Mouse (Mus musculus): ENCODE data around the gene Chtf18. TPM values are rescaled to one million over a fixed set of nuclear protein-coding genes. Genes with fewer than 3 reads are reported as not detected.

The Chtf18 gene
- total and polyA plus RNA-seq, 3 experiments = 1.3 to 1.7 (median 1.6) TPM

GRCm38 (mm10) chr17:25717691-25718090, 9.5 kb downstream of the Chtf18 start:
- Histone ChIP-seq H3K27ac (no peak overlapping the region), H3K9ac (ENCODE audit: low read depth, low read length) (no peak overlapping the region), H3K4me3 (no peak overlapping the region), H3K36me3 (ENCODE audit: control insufficient read depth, insufficient read depth, low read length) (no peaks in the 10 kb centered on the region), H3K4me1 (ENCODE audit: control insufficient read depth, insufficient read depth, low read length) (no peaks in the 10 kb centered on the region), H3K79me2 (replicated peaks; ENCODE audit: control insufficient read depth, insufficient read depth, low read length) (no peaks in the 10 kb centered on the region), H3K27me3 (ENCODE audit: control insufficient read depth, insufficient read depth, low read length) (peaks cover 2% of the 10 kb centered on the region; the same call in 1 of the 2 replicates)
- DNase-seq = no peak
- TF ChIP-seq POLR2A (IDR thresholded peaks at IDR 0.05; ENCODE audit: insufficient read depth, low read depth, low read length) (no peak), EP300 (IDR thresholded peaks at IDR 0.05; ENCODE audit: insufficient read depth, low read depth, low read length) (no peak), CTCF (IDR thresholded peaks at IDR 0.05) (no peak)
- intact Hi-C loops (cut with DNase I) = no loop called here
- WGBS = 15% methylated on average over 6 of the region's 6 CpGs

- Histone ChIP-seq H3K9ac (ENCODE audit: low read depth, low read length) (no peak within 1 kb of the TSS), H3K4me3 (no peak within 1 kb of the TSS), H3K79me2 (replicated peaks; ENCODE audit: control insufficient read depth, insufficient read depth, low read length) (no peaks in the 10 kb centered on the region), H3K4me1 (ENCODE audit: control insufficient read depth, insufficient read depth, low read length) (no peaks in the 10 kb centered on the region), H3K27ac (no peak within 1 kb of the TSS), H3K36me3 (ENCODE audit: control insufficient read depth, insufficient read depth, low read length) (no peaks in the 10 kb centered on the region), H3K27me3 (ENCODE audit: control insufficient read depth, insufficient read depth, low read length) (peaks cover 2% of the 10 kb centered on the region; the same call in 1 of the 2 replicates)
- peak in 1 of 2 experiments; percentile 15 for DNase-seq
- WGBS = 2% methylated on average over 45 of the region's 45 CpGs
- no peak for TF ChIP-seq EP300 (IDR thresholded peaks at IDR 0.05; ENCODE audit: insufficient read depth, low read depth, low read length)
- no peak for TF ChIP-seq CTCF (IDR thresholded peaks at IDR 0.05)
- no peak for TF ChIP-seq POLR2A (IDR thresholded peaks at IDR 0.05; ENCODE audit: insufficient read depth, low read depth, low read length)
- intact Hi-C loops (cut with DNase I) = no loop called here
These were observed 10.2 kb downstream of the Chtf18 start, which contains the start of gene Gng13 for GRCm38 (mm10) chr17:25716711-25717637. Gng13 (plus strand) TSS chr17:25717171.

- DNase-seq = peak in 1 of 2 experiments; percentile 10
- H3K36me3 ChIP-seq (ENCODE audit: control insufficient read depth, insufficient read depth, low read length) = no peaks in the 10 kb centered on the region
- H3K9ac ChIP-seq (ENCODE audit: low read depth, low read length) = no peak overlapping the region
- peaks cover 2% of the 10 kb centered on the region; the same call in 1 of the 2 replicates for H3K27me3 ChIP-seq (ENCODE audit: control insufficient read depth, insufficient read depth, low read length)
- H3K4me3 ChIP-seq = no peak overlapping the region
- H3K4me1 ChIP-seq (ENCODE audit: control insufficient read depth, insufficient read depth, low read length) = no peaks in the 10 kb centered on the region
- intact Hi-C loops (cut with DNase I) = no loop called here
- H3K27ac ChIP-seq = no peak overlapping the region
- H3K79me2 ChIP-seq (replicated peaks; ENCODE audit: control insufficient read depth, insufficient read depth, low read length) = no peaks in the 10 kb centered on the region
- TF ChIP-seq EP300 (IDR thresholded peaks at IDR 0.05; ENCODE audit: insufficient read depth, low read depth, low read length) = no peak
- no peak for TF ChIP-seq POLR2A (IDR thresholded peaks at IDR 0.05; ENCODE audit: insufficient read depth, low read depth, low read length)
- no peak for TF ChIP-seq CTCF (IDR thresholded peaks at IDR 0.05)
- WGBS = 15% methylated on average over 6 of the region's 6 CpGs
These were observed 11.1 kb downstream of the Chtf18 start for GRCm38 (mm10) chr17:25716130-25716529.

- no peak for TF ChIP-seq CTCF (IDR thresholded peaks at IDR 0.05)
- TF ChIP-seq POLR2A (IDR thresholded peaks at IDR 0.05; ENCODE audit: insufficient read depth, low read depth, low read length) = no peak
- intact Hi-C loops (cut with DNase I) = no loop called here
- H3K9ac ChIP-seq (ENCODE audit: low read depth, low read length) = no peak overlapping the region
- H3K27me3 ChIP-seq (ENCODE audit: control insufficient read depth, insufficient read depth, low read length) = peaks cover 2% of the 10 kb centered on the region; the same call in 1 of the 2 replicates
- no peak overlapping the region for H3K27ac ChIP-seq
- no peaks in the 10 kb centered on the region for H3K79me2 ChIP-seq (replicated peaks; ENCODE audit: control insufficient read depth, insufficient read depth, low read length)
- H3K4me1 ChIP-seq (ENCODE audit: control insufficient read depth, insufficient read depth, low read length) = no peaks in the 10 kb centered on the region
- H3K4me3 ChIP-seq = no peak overlapping the region
- DNase-seq = no peak
- no peaks in the 10 kb centered on the region for H3K36me3 ChIP-seq (ENCODE audit: control insufficient read depth, insufficient read depth, low read length)
- 62% methylated on average over 3 of the region's 3 CpGs for WGBS
These were observed 11.6 kb downstream of the Chtf18 start for GRCm38 (mm10) chr17:25715627-25716026.

GRCm38 (mm10) chr17:25711136-25711535, 16.1 kb downstream of the Chtf18 start:
- no peaks in the 10 kb centered on the region for H3K79me2 ChIP-seq (replicated peaks; ENCODE audit: control insufficient read depth, insufficient read depth, low read length)
- H3K27ac ChIP-seq = no peak overlapping the region
- DNase-seq = no peak
- 55% methylated on average over 4 of the region's 4 CpGs for WGBS
- TF ChIP-seq POLR2A (IDR thresholded peaks at IDR 0.05; ENCODE audit: insufficient read depth, low read depth, low read length) = no peak
- TF ChIP-seq EP300 (IDR thresholded peaks at IDR 0.05; ENCODE audit: insufficient read depth, low read depth, low read length) = no peak
- TF ChIP-seq CTCF (IDR thresholded peaks at IDR 0.05) = no peak
- H3K27me3 ChIP-seq (ENCODE audit: control insufficient read depth, insufficient read depth, low read length) = no peaks in the 10 kb centered on the region
- H3K4me3 ChIP-seq = no peak overlapping the region
- H3K36me3 ChIP-seq (ENCODE audit: control insufficient read depth, insufficient read depth, low read length) = no peaks in the 10 kb centered on the region
- H3K4me1 ChIP-seq (ENCODE audit: control insufficient read depth, insufficient read depth, low read length) = no peaks in the 10 kb centered on the region
- H3K9ac ChIP-seq (ENCODE audit: low read depth, low read length) = no peak overlapping the region
- intact Hi-C loops (cut with DNase I) = no loop called here

GRCm38 (mm10) chr17:25709994-25710393, 17.2 kb downstream of the Chtf18 start:
- 95% methylated on average over 2 of the region's 2 CpGs for WGBS
- DNase-seq = no peak
- Histone ChIP-seq H3K9ac (ENCODE audit: low read depth, low read length) (no peak overlapping the region), H3K4me3 (no peak overlapping the region), H3K79me2 (replicated peaks; ENCODE audit: control insufficient read depth, insufficient read depth, low read length) (no peaks in the 10 kb centered on the region), H3K4me1 (ENCODE audit: control insufficient read depth, insufficient read depth, low read length) (no peaks in the 10 kb centered on the region), H3K27ac (no peak overlapping the region), H3K27me3 (ENCODE audit: control insufficient read depth, insufficient read depth, low read length) (no peaks in the 10 kb centered on the region), H3K36me3 (ENCODE audit: control insufficient read depth, insufficient read depth, low read length) (no peaks in the 10 kb centered on the region)
- intact Hi-C loops (cut with DNase I) = no loop called here
- TF ChIP-seq CTCF (IDR thresholded peaks at IDR 0.05) = no peak
- TF ChIP-seq EP300 (IDR thresholded peaks at IDR 0.05; ENCODE audit: insufficient read depth, low read depth, low read length) = no peak

Measured in heart, adult 2 months (tissue).